Mouse (Mus musculus) embryonic facial prominence, embryonic 11.5 days (tissue): ENCODE results near the gene Eml4. TPM values are rescaled to one million over a fixed set of nuclear protein-coding genes. Genes with fewer than 3 reads are reported as not detected.

Experiments
- ATAC-seq: fragments of 200-750 bp; cut with Nextera tagmentation; replicated peaks from 2 replicates; pipeline ENCODE4 v1.8.0; 2017; ENCODE audit warnings: low read depth; ENCODE audit not compliant: insufficient number of reproducible peaks, low FRiP score, low TSS enrichment
- DNase-seq: peaks from one replicate; pipeline ENCODE4 v3.0.0-alpha.2; 2015; ENCODE audit warnings: low spot score
- H3K27ac ChIP-seq: fragments of 300-500 bp; sonication (generic); replicated peaks from 2 replicates; pipeline ENCODE4 v1.5.1; 2014; ENCODE audit warnings: mild to moderate bottlenecking, low read depth, low read length, control low read depth
- H3K27me3 ChIP-seq: fragments of 300-500 bp; sonication (generic); 2 replicates; pipeline ENCODE4 v1.6.1; 2014; ENCODE audit warnings: mild to moderate bottlenecking, low read length, moderate library complexity, mixed read lengths; ENCODE audit not compliant: control insufficient read depth, insufficient read depth
- H3K36me3 ChIP-seq: fragments of 300-500 bp; sonication (generic); replicated peaks from 2 replicates; pipeline ENCODE4 v1.6.1; 2014; ENCODE audit warnings: low read depth, mild to moderate bottlenecking, low read length, moderate library complexity, mixed read lengths; ENCODE audit not compliant: control insufficient read depth, insufficient read depth
- H3K4me1 ChIP-seq: fragments of 300-500 bp; sonication (generic); 2 replicates; pipeline ENCODE4 v1.6.1; 2014; ENCODE audit warnings: low read length, mixed read lengths; ENCODE audit not compliant: control insufficient read depth, insufficient read depth
- H3K4me2 ChIP-seq: fragments of 300-500 bp; sonication (generic); 2 replicates; pipeline ENCODE4 v1.6.1; 2014; ENCODE audit warnings: low read depth, mild to moderate bottlenecking, control low read depth, low read length, moderate library complexity
- H3K4me3 ChIP-seq: fragments of 300-500 bp; sonication (generic); 2 replicates; pipeline ENCODE4 v1.5.1; 2014; ENCODE audit warnings: low read depth, low read length, control low read depth
- H3K9ac ChIP-seq: fragments of 300-500 bp; sonication (generic); replicated peaks from 2 replicates; pipeline ENCODE4 v1.6.1; 2014; ENCODE audit warnings: mild to moderate bottlenecking, control low read depth, low read length
- H3K9me3 ChIP-seq: fragments of 300-500 bp; sonication (generic); replicated peaks from 2 replicates; pipeline ENCODE4 v1.6.1; 2016; ENCODE audit warnings: mild to moderate bottlenecking, low read length, inconsistent platforms, mixed read lengths; ENCODE audit not compliant: control insufficient read depth
- WGBS: fragments of 180-500 bp; shearing (Covaris S2); extraction: QIAGEN DNeasy Blood & Tissue Kit; methylation state at CpG from one replicate; pipeline ENCODE4 v1.1.7; 2014; 5-methylcytosine and 5-hydroxymethylcytosine counted together
- polyA plus RNA-seq: library from polyadenylated mRNA; unstranded; fragments of >200 nt; fragmentation: Nextera tagmentation; extraction: Ambion mirVana; gene quantifications from 2 replicates; pipeline ENCODE4 v1.2.1, GENCODE M21; 2014

Eml4 gene
- polyA plus RNA-seq, 1 experiment from 2014 or later: 65.6 TPM

GRCm38 (mm10) chr17:83453587-83453986 is 102.9 kb downstream of the Eml4 start:
- Histone ChIP-seq H3K27ac (no peak overlapping the region), H3K4me3 (no peak overlapping the region), H3K9me3 (no peaks in the 10 kb centered on the region), H3K4me1 (no peaks in the 10 kb centered on the region), H3K27me3 (no peaks in the 10 kb centered on the region), H3K4me2 (no peak overlapping the region), H3K36me3 (peaks cover 5% of the 10 kb centered on the region), H3K9ac (no peak overlapping the region)
- DNase-seq (no peak), ATAC-seq (no peak)
- WGBS: 90% methylated on average over 5 of the region's 5 CpGs

GRCm38 (mm10) chr17:83457271-83457670 is 106.5 kb downstream of the Eml4 start:
- Histone ChIP-seq H3K9me3 (no peaks in the 10 kb centered on the region), H3K4me1 (no peaks in the 10 kb centered on the region), H3K36me3 (peaks cover 5% of the 10 kb centered on the region), H3K4me2 (no peak overlapping the region), H3K4me3 (no peak overlapping the region), H3K27ac (no peak overlapping the region), H3K9ac (no peak overlapping the region), H3K27me3 (no peaks in the 10 kb centered on the region)
- WGBS: 91% methylated on average over 1 of the region's 1 CpGs
- DNase-seq (no peak), ATAC-seq (no peak)

GRCm38 (mm10) chr17:83465969-83466368 is 115.2 kb downstream of the Eml4 start:
- Histone ChIP-seq H3K27ac (no peak overlapping the region), H3K4me1 (no peaks in the 10 kb centered on the region), H3K9me3 (no peaks in the 10 kb centered on the region), H3K4me2 (no peak overlapping the region), H3K27me3 (no peaks in the 10 kb centered on the region), H3K4me3 (no peak overlapping the region), H3K9ac (no peak overlapping the region), H3K36me3 (peaks cover 2% of the 10 kb centered on the region)
- DNase-seq (no peak), ATAC-seq (no peak)
- WGBS: 94% methylated on average over 5 of the region's 5 CpGs

- Histone ChIP-seq H3K36me3 (peaks cover 2% of the 10 kb centered on the region), H3K9me3 (no peaks in the 10 kb centered on the region), H3K27me3 (no peaks in the 10 kb centered on the region), H3K4me2 (no peak overlapping the region), H3K9ac (no peak overlapping the region), H3K4me1 (no peaks in the 10 kb centered on the region), H3K4me3 (no peak overlapping the region), H3K27ac (no peak overlapping the region)
- no peak for DNase-seq
- no peak for ATAC-seq
- WGBS: 76% methylated on average over 6 of the region's 6 CpGs
These were observed 116.0 kb downstream of the Eml4 start for GRCm38 (mm10) chr17:83466697-83467251.

GRCm38 (mm10) chr17:83469586-83469985 is 118.9 kb downstream of the Eml4 start:
- no peak for ATAC-seq

GRCm38 (mm10) chr17:83477089-83477488 is 126.4 kb downstream of the Eml4 start:
- ATAC-seq (no peak), DNase-seq (no peak)
- no peaks in the 10 kb centered on the region for H3K9me3 ChIP-seq
- peaks cover 18% of the 10 kb centered on the region for H3K36me3 ChIP-seq
- no peak overlapping the region for H3K4me3 ChIP-seq
- H3K9ac ChIP-seq: no peak overlapping the region
- H3K4me2 ChIP-seq: no peak overlapping the region
- no peaks in the 10 kb centered on the region for H3K27me3 ChIP-seq
- H3K27ac ChIP-seq: no peak overlapping the region
- WGBS: 96% methylated on average over 12 of the region's 12 CpGs
- no peaks in the 10 kb centered on the region for H3K4me1 ChIP-seq

More at GRCm38 (mm10) chr17:83469586-83469985, 118.9 kb downstream of the Eml4 start:
- Histone ChIP-seq H3K4me1 (no peaks in the 10 kb centered on the region), H3K27ac (no peak overlapping the region), H3K27me3 (no peaks in the 10 kb centered on the region), H3K4me2 (no peak overlapping the region), H3K9ac (no peak overlapping the region), H3K36me3 (peaks cover 13% of the 10 kb centered on the region), H3K9me3 (no peaks in the 10 kb centered on the region), H3K4me3 (no peak overlapping the region)
- DNase-seq: no peak
- WGBS: 90% methylated on average over 2 of the region's 2 CpGs

- H3K9ac ChIP-seq: no peak overlapping the region
- no peaks in the 10 kb centered on the region for H3K27me3 ChIP-seq
- DNase-seq: no peak
- H3K4me1 ChIP-seq: no peaks in the 10 kb centered on the region
- no peaks in the 10 kb centered on the region for H3K9me3 ChIP-seq
- ATAC-seq: no peak
- peaks cover 7% of the 10 kb centered on the region for H3K36me3 ChIP-seq
- H3K4me2 ChIP-seq: no peak overlapping the region
- H3K4me3 ChIP-seq: no peak overlapping the region
- 92% methylated on average over 7 of the region's 7 CpGs for WGBS
- H3K27ac ChIP-seq: no peak overlapping the region
These were observed 130.8 kb downstream of the Eml4 start for GRCm38 (mm10) chr17:83481551-83481950.

- Histone ChIP-seq H3K4me2 (no peak overlapping the region), H3K9ac (no peak overlapping the region), H3K4me3 (no peak overlapping the region), H3K4me1 (no peaks in the 10 kb centered on the region), H3K27ac (no peak overlapping the region), H3K9me3 (no peaks in the 10 kb centered on the region), H3K36me3 (peaks cover 4% of the 10 kb centered on the region), H3K27me3 (no peaks in the 10 kb centered on the region)
- DNase-seq: no peak
- ATAC-seq: no peak
- WGBS: 93% methylated on average over 7 of the region's 7 CpGs
These were observed 132.2 kb downstream of the Eml4 start for GRCm38 (mm10) chr17:83482817-83483536.
